Mouse (Mus musculus): Measurements from ENCODE around the gene Gnaz. TPM values are rescaled to one million over a fixed set of nuclear protein-coding genes. Genes with fewer than 3 reads are reported as not detected.
A peak's percentile ranks its signal among the peaks of the same experiment; 100 is the strongest.

Gnaz gene
- polyA plus RNA-seq, 1 experiment from 2014 or later, result 18.3 TPM

DNA sequence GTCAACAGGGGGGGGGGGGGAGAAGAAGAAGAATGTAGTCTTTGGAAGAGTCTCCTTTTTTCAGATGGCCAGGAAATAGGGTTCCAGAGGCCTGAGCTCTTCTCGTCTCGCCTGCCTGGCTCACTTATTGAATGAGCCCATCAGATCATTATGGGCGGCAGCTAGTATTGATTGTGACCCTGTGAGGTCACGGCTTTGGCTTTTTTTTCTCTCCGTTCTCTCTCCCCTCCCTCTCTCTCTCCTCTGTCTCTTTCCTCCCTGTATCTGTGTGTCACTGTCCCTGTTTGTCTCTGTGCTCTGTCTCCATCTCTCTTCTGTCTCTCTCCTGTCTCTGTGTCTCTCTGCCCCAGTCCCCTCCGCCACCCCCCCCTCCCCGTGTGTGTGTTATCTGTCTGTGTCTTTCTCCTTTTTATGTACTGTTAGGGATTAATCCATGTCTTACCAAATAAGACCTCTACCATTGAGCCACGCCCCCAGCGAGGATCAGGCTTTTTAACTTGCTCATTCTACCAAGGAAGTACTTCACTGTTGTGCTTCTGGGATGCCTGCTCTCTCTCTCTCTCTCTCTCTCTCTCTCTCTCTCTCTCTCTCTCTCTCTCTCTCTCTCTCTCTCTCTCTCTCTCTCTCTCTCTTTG lies 91.9 kb downstream of the Gnaz start:
- no peak for ATAC-seq
- H3K27me3 ChIP-seq, result no peaks in the 10 kb centered on the region
- no peak overlapping the region for H3K27ac ChIP-seq
- H3K36me3 ChIP-seq (ENCODE audit: poor library complexity, severe bottlenecking), result no peaks in the 10 kb centered on the region
- H3K4me1 ChIP-seq, result peaks cover 54% of the 10 kb centered on the region
- 12% methylated on average over 9 of the region's 9 CpGs for WGBS
- peak overlapping the region; percentile 95; the same call in 1 of the 2 replicates for H3K4me2 ChIP-seq
- H3K4me3 ChIP-seq, result no peak overlapping the region
- no peaks in the 10 kb centered on the region for H3K9me3 ChIP-seq (replicated peaks)
- no peak overlapping the region for H3K9ac ChIP-seq

- WGBS, result under 1% methylated on average over 11 of the region's 11 CpGs
- no peak overlapping the region for H3K9ac ChIP-seq
- peaks cover 59% of the 10 kb centered on the region for H3K4me1 ChIP-seq
- H3K36me3 ChIP-seq (ENCODE audit: poor library complexity, severe bottlenecking), result peaks cover 1% of the 10 kb centered on the region; the same call in 1 of the 2 replicates
- H3K4me3 ChIP-seq, result peak overlapping the region; percentile 90; the same call in 1 of the 2 replicates
- H3K4me2 ChIP-seq, result peak overlapping the region; percentile 95
- no peak overlapping the region for H3K27ac ChIP-seq
- H3K27me3 ChIP-seq, result no peaks in the 10 kb centered on the region
- peak; percentile 28 for ATAC-seq
- H3K9me3 ChIP-seq (replicated peaks), result no peaks in the 10 kb centered on the region
Measured at GRCm38 (mm10) chr10:75059396-75059795, 92.4 kb downstream of the Gnaz start.

GRCm38 (mm10) chr10:75060217-75060842 lies 93.4 kb downstream of the Gnaz start, which contains the start of gene Bcr:
TSS of gene Bcr (plus strand) at chr10:75060592.
- H3K9me3 ChIP-seq (replicated peaks), result no peaks in the 10 kb centered on the region
- peaks cover 7% of the 10 kb centered on the region; the same call in 1 of the 2 replicates for H3K36me3 ChIP-seq (ENCODE audit: poor library complexity, severe bottlenecking)
- H3K27me3 ChIP-seq, result no peaks in the 10 kb centered on the region
- peak; percentile 90 for ATAC-seq
- peaks cover 68% of the 10 kb centered on the region for H3K4me1 ChIP-seq
- H3K9ac ChIP-seq, result peak within 1 kb of the TSS; percentile 90
- H3K4me3 ChIP-seq, result peak within 1 kb of the TSS; percentile 90
- H3K27ac ChIP-seq, result peak within 1 kb of the TSS; percentile 82
- peak within 1 kb of the TSS; percentile 95 for H3K4me2 ChIP-seq
- WGBS, result 0% methylated on average over 26 of the region's 73 CpGs

DNA sequence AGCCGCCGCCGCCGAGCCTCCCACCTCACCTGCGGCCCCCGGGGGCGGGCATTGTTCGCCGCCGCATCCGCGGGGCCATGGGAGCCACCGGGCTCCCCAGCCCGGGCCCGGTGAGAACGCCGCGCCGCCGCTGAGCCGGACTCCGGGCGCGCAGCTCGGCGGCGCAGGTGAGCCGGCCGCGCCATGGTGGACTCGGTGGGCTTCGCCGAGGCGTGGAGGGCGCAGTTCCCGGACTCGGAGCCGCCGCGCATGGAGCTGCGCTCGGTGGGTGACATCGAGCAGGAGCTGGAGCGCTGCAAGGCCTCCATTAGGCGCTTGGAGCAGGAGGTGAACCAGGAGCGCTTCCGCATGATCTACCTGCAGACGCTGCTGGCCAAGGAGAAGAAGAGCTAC lies 93.9 kb downstream of the Gnaz start:
- Histone ChIP-seq H3K27me3 (no peaks in the 10 kb centered on the region), H3K9me3 (replicated peaks) (no peaks in the 10 kb centered on the region), H3K36me3 (ENCODE audit: poor library complexity, severe bottlenecking) (peaks cover 11% of the 10 kb centered on the region; the same call in 1 of the 2 replicates), H3K27ac (peak overlapping the region; percentile 82), H3K9ac (peak overlapping the region; percentile 90), H3K4me2 (peak overlapping the region; percentile 95), H3K4me1 (peaks cover 71% of the 10 kb centered on the region), H3K4me3 (peak overlapping the region; percentile 90)
- under 1% methylated on average over 36 of the region's 48 CpGs for WGBS
- ATAC-seq, result peak; percentile 51

GRCm38 (mm10) chr10:75061341-75062188 lies 94.6 kb downstream of the Gnaz start:
- peak overlapping the region; percentile 90 for H3K9ac ChIP-seq
- peak overlapping the region; percentile 95 for H3K4me2 ChIP-seq
- H3K4me3 ChIP-seq, result peak overlapping the region; percentile 90
- H3K4me1 ChIP-seq, result peaks cover 71% of the 10 kb centered on the region
- H3K9me3 ChIP-seq (replicated peaks), result no peaks in the 10 kb centered on the region
- peak overlapping the region; percentile 82; the same call in 1 of the 2 replicates for H3K27ac ChIP-seq
- WGBS, result 1% methylated on average over 71 of the region's 71 CpGs
- no peak for ATAC-seq
- no peaks in the 10 kb centered on the region for H3K27me3 ChIP-seq
- H3K36me3 ChIP-seq (ENCODE audit: poor library complexity, severe bottlenecking), result peaks cover 14% of the 10 kb centered on the region; the same call in 1 of the 2 replicates

DNA sequence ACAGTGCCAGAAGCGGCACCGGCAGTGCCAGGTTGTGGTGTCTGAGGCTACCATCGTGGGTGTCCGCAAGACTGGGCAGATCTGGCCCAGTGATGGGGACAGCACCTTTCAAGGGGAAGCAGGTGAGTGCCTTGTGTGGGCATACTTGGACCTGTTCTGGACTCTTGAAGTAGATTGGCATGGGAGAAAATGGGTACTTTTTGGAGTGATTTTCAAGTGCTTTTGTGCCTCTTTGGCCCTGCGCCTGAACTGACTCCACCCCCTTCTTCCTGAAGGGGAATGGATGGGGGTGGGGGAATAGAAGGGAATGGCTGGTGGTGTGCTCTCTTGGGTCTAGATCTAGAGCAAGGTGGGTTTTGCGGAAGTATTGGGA lies 95.2 kb downstream of the Gnaz start:
- no peak for ATAC-seq
- peaks cover 71% of the 10 kb centered on the region for H3K4me1 ChIP-seq
- WGBS, result 10% methylated on average over 6 of the region's 6 CpGs
- peak overlapping the region; percentile 90 for H3K4me3 ChIP-seq
- H3K9me3 ChIP-seq (replicated peaks), result no peaks in the 10 kb centered on the region
- H3K4me2 ChIP-seq, result peak overlapping the region; percentile 95
- H3K27me3 ChIP-seq, result no peaks in the 10 kb centered on the region
- peaks cover 16% of the 10 kb centered on the region; the same call in 1 of the 2 replicates for H3K36me3 ChIP-seq (ENCODE audit: poor library complexity, severe bottlenecking)
- no peak overlapping the region for H3K27ac ChIP-seq
- H3K9ac ChIP-seq, result peak overlapping the region; percentile 90

- peaks cover 16% of the 10 kb centered on the region; the same call in 1 of the 2 replicates for H3K36me3 ChIP-seq (ENCODE audit: poor library complexity, severe bottlenecking)
- H3K9me3 ChIP-seq (replicated peaks), result no peaks in the 10 kb centered on the region
- H3K9ac ChIP-seq, result peak overlapping the region; percentile 90
- H3K4me3 ChIP-seq, result peak overlapping the region; percentile 90
- no peak overlapping the region for H3K27ac ChIP-seq
- peak overlapping the region; percentile 95 for H3K4me2 ChIP-seq
- H3K4me1 ChIP-seq, result peaks cover 76% of the 10 kb centered on the region
- ATAC-seq, result no peak
- WGBS, result 47% methylated on average over 6 of the region's 6 CpGs
- no peaks in the 10 kb centered on the region for H3K27me3 ChIP-seq
Measured at GRCm38 (mm10) chr10:75062621-75063020, 95.6 kb downstream of the Gnaz start.

GRCm38 (mm10) chr10:75063301-75063965 lies 96.5 kb downstream of the Gnaz start:
- Histone ChIP-seq H3K4me2 (peak overlapping the region; percentile 95), H3K9ac (peak overlapping the region; percentile 60), H3K36me3 (ENCODE audit: poor library complexity, severe bottlenecking) (peaks cover 16% of the 10 kb centered on the region; the same call in 1 of the 2 replicates), H3K27me3 (no peaks in the 10 kb centered on the region), H3K4me1 (peaks cover 84% of the 10 kb centered on the region), H3K9me3 (replicated peaks) (no peaks in the 10 kb centered on the region), H3K4me3 (peak overlapping the region; percentile 90), H3K27ac (no peak overlapping the region)
- WGBS, result 43% methylated on average over 12 of the region's 12 CpGs
- ATAC-seq, result no peak

GRCm38 (mm10) chr10:75065691-75066090 lies 98.7 kb downstream of the Gnaz start:
- Histone ChIP-seq H3K9ac (no peak overlapping the region), H3K27me3 (no peaks in the 10 kb centered on the region), H3K27ac (no peak overlapping the region), H3K4me2 (peak overlapping the region; percentile 95), H3K4me3 (no peak overlapping the region), H3K4me1 (peaks cover 87% of the 10 kb centered on the region), H3K36me3 (ENCODE audit: poor library complexity, severe bottlenecking) (peaks cover 16% of the 10 kb centered on the region; the same call in 1 of the 2 replicates), H3K9me3 (replicated peaks) (no peaks in the 10 kb centered on the region)
- WGBS, result 71% methylated on average over 6 of the region's 6 CpGs
- ATAC-seq, result no peak

Measured in forebrain, embryonic 13.5 days (tissue).